Mouse (Mus musculus) adrenal gland, postnatal 4 days (tissue): ENCODE measurements around the gene Micall1. TPM values are rescaled to one million over a fixed set of nuclear protein-coding genes. Genes with fewer than 3 reads are reported as not detected.

ENCODE experiments used
- DNase-seq, 2 experiments: peaks; one replicate each; pipeline ENCODE4 v3.0.0; 2021 to 2022; ENCODE audit warnings: low spot score in 2 of 2, mixed read lengths in 2 of 2
- long read RNA-seq, 2 experiments: library from polyadenylated mRNA; stranded (forward); transcript quantifications; one replicate each; pipeline ENCODE4 v2.0.0; 2021
- total RNA-seq, 2 experiments: library from RNA; stranded (reverse); gene quantifications; 2 replicates each; pipeline ENCODE4 v1.2.3; 2021

Gene Micall1
- total RNA-seq, result 10 to 100 TPM; 36.0 to 40.2 TPM
- long read RNA-seq, experiment 1, full-length matches to known transcripts, result 5 of 12 reads
- long read RNA-seq, experiment 1, partial matches to known transcripts, result 0 of 12 reads
- long read RNA-seq, experiment 1, other reads (novel, unspliced or antisense), result 7 of 12 reads
- long read RNA-seq, experiment 2, partial matches to known transcripts, result 6 of 34 reads
- long read RNA-seq, experiment 2, other reads (novel, unspliced or antisense), result 19 of 34 reads

GRCm38 (mm10) chr15:79108421-79109320 lies at the start of gene Micall1:
TSS of gene Micall1 (plus strand) at chr15:79108898.
- peak; percentile 44 to 55 for DNase-seq

- DNase-seq, result no peak
Measured at GRCm38 (mm10) chr15:79060887-79061565, 47.7 kb upstream of the Micall1 start.

- DNase-seq, result peak; percentile 92 to 93
Measured at GRCm38 (mm10) chr15:79062376-79063159, 46.1 kb upstream of the Micall1 start, which contains the start of gene Ankrd54. TSS of gene Ankrd54 (minus strand) at chr15:79062893.

GRCm38 (mm10) chr15:79063160-79063740 lies 45.4 kb upstream of the Micall1 start:
- DNase-seq, result no peak

DNA sequence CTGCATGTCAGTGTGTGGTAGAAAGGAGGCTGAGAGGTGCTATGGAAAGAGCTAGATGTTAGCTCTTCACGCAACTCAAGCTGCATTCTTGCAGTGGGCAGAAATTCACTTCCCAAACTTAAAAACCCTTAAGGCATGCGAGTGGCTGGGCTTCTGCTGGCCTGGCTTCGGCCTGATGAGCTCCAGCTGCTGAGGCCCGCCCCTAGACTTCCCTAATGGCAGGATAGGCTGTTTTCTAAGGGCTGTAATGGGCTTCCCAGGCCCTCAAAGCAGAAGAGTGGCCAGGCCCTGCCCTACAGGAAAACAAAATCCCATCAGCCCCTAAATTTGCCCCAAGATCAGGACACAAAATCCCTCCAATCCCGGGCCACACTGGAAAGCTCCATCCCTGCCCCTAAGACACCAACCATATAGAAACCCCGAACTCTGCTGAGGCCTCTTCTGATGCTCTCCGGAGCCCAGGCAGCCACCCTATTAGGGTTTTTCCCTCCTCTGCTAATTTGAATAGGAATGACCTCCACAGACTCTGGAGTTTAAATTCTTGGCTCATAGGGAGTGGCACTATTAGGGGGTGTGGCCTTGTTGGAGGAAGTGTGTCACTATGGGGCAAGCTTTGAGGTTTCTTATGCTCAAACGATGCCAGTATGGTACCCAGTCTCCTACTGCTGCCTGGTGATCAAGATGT lies 43.5 kb upstream of the Micall1 start:
- DNase-seq, result no peak

- DNase-seq, result no peak
Measured at GRCm38 (mm10) chr15:79066276-79066675, 42.4 kb upstream of the Micall1 start.

DNA sequence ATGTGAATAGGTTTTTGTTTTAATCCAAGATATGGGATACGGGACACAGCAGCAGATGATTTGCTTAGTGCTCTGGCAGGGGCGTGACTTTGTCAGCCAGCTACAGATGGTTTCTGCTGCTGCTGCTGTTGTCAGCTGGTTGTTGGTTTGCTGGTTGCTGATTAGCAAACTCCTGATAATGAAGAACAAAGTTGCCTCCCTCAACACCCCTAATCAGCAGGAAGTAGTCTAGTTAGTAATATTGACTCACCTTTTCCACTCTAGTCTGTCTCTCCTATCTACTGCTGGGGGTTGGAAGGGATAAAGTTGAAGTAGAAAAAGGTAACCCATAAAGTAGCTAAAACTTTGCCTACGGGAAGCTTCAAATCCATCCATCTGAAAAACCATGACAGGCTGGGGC lies 41.1 kb upstream of the Micall1 start:
- DNase-seq, result no peak

- no peak for DNase-seq
Measured at GRCm38 (mm10) chr15:79068416-79068815, 40.3 kb upstream of the Micall1 start.

DNA sequence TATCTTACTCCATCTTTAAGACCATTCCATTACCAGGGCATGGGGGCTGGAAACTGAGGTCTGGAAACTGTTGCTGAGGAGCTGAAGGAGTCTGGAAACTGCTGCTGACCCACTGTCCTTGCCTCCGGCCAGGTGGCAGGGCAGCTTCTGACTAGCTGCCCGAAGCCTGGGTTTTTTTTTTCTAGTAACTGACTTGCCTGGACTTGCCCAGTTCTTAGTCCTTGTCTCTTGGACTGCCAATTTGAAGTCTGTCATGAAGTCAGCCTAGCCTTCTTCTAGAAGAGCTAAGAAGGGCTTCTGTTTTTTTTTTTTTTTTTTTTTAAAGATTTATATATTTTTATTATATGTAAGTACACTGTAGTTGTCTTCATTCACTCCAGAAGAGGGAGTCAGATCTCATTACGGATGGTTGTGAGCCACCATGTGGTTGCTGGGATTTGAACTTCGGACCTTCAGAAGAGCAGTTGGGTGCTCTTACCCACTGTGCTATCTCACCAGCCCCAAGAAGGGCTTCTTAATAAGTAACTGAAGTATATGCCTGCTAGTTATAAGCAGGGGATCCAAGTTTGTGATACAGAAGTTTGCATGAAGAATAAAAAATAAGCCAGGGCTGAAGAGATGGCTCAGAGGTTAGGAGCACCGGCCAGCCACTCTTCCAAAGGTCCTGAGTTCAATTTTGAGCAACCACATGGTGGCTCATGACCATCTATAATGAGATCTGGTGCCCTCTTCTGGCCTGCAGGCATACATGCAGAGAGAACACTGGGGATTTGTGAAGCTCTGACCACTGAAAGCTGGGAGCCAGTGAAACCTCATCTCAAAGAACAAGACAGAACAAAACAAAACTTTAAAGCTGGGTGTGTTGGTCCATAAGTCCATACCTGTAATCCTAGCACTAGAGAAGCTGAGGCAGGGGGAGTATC lies 37.3 kb upstream of the Micall1 start:
- DNase-seq, result no peak

DNA sequence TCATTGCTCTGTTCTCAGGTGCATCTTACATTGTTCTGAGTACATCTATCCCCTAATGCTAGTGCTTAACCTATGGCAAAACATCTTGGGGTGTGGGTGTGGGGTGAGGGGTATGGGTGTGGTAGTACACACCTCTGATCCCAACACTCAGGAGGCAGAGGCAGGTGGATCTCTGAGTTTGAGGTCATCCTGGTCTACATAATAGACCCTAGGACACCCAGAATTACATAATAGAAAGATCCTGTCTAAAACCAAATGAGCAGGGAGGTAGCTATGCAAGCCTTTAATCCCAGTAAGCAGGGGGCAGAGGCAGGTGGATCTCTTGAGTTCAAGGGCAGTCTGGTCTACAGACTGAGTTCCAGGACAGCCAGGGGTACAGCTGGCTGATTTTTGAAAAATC lies 34.9 kb upstream of the Micall1 start:
- DNase-seq, result no peak

DNA sequence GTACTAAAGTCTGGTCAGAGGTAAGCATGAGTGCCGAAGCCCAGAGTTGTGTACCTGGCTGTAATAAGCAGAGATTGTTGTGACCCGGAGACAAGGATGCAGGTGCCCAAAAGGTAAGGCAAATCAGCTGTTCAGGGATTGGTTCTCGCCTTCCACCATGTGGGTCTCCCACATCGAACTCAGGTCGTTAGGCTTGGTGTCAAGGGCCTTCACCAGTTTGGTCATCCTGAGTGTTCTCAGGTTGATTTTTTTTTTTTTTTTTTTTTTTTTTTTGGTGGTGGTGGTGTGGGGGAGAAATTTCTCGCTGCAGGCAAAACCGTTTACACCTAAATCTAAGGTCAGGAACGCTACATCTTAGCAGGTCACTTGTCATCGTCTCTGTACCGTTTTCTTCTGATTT lies 34.3 kb upstream of the Micall1 start:
- no peak for DNase-seq

DNA sequence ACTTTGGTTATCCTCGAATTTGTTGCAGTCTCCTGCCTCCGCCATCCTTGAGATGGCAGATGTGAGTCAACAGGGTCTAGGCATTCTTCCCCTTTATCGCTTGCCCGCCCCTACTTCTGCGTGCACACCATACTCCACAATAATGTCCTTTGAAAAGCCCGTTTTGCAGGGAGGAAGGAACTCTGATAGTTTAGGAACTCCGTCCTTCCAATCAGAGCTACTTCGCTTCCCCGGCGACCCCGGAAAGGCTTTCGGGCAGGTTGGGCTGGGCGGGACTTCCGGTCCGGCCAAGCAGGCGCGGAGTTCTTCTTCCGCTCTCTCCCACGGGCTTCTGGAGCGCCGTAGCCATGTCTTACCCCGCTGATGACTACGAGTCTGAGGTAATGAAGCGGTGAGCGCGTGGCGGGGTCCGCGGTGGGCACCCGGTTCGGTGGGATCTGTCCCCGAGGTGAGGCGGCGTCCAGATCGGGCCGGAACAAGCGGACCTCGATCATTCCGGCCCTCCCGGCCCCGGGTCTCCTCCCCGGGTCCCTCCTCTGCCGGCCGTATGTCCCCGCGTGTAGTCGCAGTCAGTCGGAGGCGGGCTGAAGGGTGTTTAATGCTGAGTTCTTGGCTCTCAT lies 33.7 kb upstream of the Micall1 start, which contains the start of gene Eif3l:
Gene Eif3l (plus strand): TSS at position 267 of the 620 bp plus-strand sequence.
- peak; percentile 62 to 77 for DNase-seq

- DNase-seq, result no peak
Measured at GRCm38 (mm10) chr15:79075658-79076365, 32.9 kb upstream of the Micall1 start.

DNA sequence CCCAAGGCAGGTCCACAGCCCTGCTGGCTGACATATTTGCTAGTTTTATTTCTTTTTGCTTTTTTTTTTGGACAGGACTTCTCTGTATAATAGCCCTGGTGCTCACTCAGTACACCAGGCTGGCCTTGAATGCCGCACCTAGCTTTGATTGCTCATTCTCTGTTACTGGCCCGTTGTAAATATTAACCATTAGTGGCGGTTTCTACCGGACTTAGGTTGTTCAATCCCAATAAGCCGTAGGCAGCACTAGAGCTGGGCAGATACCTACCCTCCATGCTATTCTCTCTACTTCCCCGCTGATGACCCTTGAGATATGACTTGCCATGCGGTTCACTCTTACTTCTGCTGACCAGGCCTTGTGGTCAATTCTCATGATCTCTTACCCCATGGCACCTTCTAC lies 29.1 kb upstream of the Micall1 start:
- no peak for DNase-seq

DNA sequence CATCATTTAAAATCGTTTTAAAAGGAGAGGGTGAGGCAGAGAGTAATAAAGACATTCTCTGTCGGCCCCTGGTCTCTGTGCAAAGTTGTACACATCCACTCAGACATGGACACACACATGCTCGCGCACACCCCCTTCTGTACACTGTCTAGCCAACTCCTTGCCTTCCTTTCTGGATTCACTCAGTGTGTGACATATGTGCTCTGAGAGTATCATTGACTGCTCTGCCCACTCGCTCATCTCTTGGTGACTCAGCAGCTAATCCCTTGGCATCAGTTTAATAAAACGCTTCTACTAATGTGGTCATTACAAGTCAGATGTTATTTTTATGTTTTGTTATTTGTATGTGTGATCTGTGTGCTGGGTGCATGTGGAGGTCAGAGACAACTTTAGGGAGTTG lies 16.4 kb upstream of the Micall1 start:
- DNase-seq, result no peak

GRCm38 (mm10) chr15:79093083-79093839 lies 15.4 kb upstream of the Micall1 start:
- no peak for DNase-seq

- no peak for DNase-seq
Measured at GRCm38 (mm10) chr15:79095483-79095882, 13.2 kb upstream of the Micall1 start.
